Comparison of ENCODE assay signal across 8 mouse cellular contexts in genomic region chr4:141766316-141766667, GRCm38 (mm10). TPM values are rescaled to one million over a fixed set of nuclear protein-coding genes. Genes with fewer than 3 reads are reported as not detected.
A peak's percentile ranks its signal among the peaks of the same experiment; 100 is the strongest.
DNase-seq lines count a peak whose midpoint lies in the region; ATAC-seq and TF ChIP-seq lines count a peak whose summit lies in the region.

No protein-coding gene starts in this region.

- no peak overlapping the region for H3K4me3 ChIP-seq in limb, embryonic 13.5 days
- H3K4me3 ChIP-seq in spleen, adult 2 months (ENCODE audit: extremely low read depth, insufficient read depth, insufficient read length) = no peak overlapping the region

- H3K4me1 ChIP-seq in limb, embryonic 13.5 days = peaks cover 22% of the 10 kb centered on the region
- H3K4me1 ChIP-seq in spleen, adult 2 months (ENCODE audit: control insufficient read depth, insufficient read depth, insufficient read length) = peaks cover 2% of the 10 kb centered on the region; the same call in 1 of the 2 replicates

- no peaks in the 10 kb centered on the region for H3K9me3 ChIP-seq in limb, embryonic 13.5 days

- TF ChIP-seq CTCF in spleen, adult 2 months (IDR thresholded peaks at IDR 0.05; ENCODE audit: extremely low read depth, insufficient read depth, insufficient read length, insufficient replicate concordance) = no peak

- H3K27ac ChIP-seq in limb, embryonic 13.5 days = peak overlapping the region; percentile 90; the same call in 1 of the 2 replicates
- peak overlapping the region; percentile 46 for H3K27ac ChIP-seq in spleen, adult 2 months (ENCODE audit: insufficient read depth, low read length)

- peak; percentile 47; the same call in 1 of the 2 replicates for ATAC-seq in frontal cortex, adult (ENCODE audit: low TSS enrichment)
- no peak for ATAC-seq in limb, embryonic 13.5 days (ENCODE audit: low FRiP score, low read depth)

- peak overlapping the region; percentile 41; the same call in 1 of the 2 replicates for H3K4me2 ChIP-seq in limb, embryonic 13.5 days (replicated peaks)

- no peak for TF ChIP-seq POLR2A in spleen, adult 2 months (IDR thresholded peaks at IDR 0.05; ENCODE audit: low read depth, low read length)

- WGBS in limb, embryonic 13.5 days = 80% methylated on average over 8 of the region's 8 CpGs
- WGBS in spleen, adult 2 months = 25% methylated on average over 8 of the region's 8 CpGs

- peaks cover 95% of the 10 kb centered on the region for H3K36me3 ChIP-seq in limb, embryonic 13.5 days
- peaks cover 37% of the 10 kb centered on the region for H3K36me3 ChIP-seq in spleen, adult 2 months (ENCODE audit: control insufficient read depth, insufficient read depth, low read length)

- no peaks in the 10 kb centered on the region for H3K27me3 ChIP-seq in limb, embryonic 13.5 days
- no peaks in the 10 kb centered on the region for H3K27me3 ChIP-seq in spleen, adult 2 months (ENCODE audit: control insufficient read depth, insufficient read depth, low read length)

- no peak for DNase-seq in frontal cortex, postnatal 10 days (ENCODE audit: low spot score in 2 of 2)
- DNase-seq in right cerebral cortex, postnatal 10 days (ENCODE audit: low spot score in 2 of 2) = peak; percentile 39 to 47
- DNase-seq in right cerebral cortex, postnatal 4 days = no peak
- DNase-seq in spleen, adult 2 months (ENCODE audit: low read depth in 1 of 2, low spot score in 2 of 2) = peak; percentile 11 to 37
- no peak for DNase-seq in c-Kit-positive CD71-positive TER-119-positive erythroid progenitor cells, embryonic 14.5 days (ENCODE audit: low spot score)
- DNase-seq in gastrocnemius, postnatal 25 days = no peak

- H3K9ac ChIP-seq in limb, embryonic 13.5 days = no peak overlapping the region

RNA-seq across cellular contexts. Expression of gene Agmat, which starts 19.8 kb away (rescaled TPM):
- polyA plus RNA-seq in limb, embryonic 13.5 days (2015; fragmentation: Nextera tagmentation; extraction: Ambion mirVana) = 0.13 TPM in 1 of 2 replicates, not detected in the other
- polyA plus RNA-seq in spleen, adult 2 months (2012; rRNA removed) = 0.15 and 0.18 TPM in 2 replicates
- under 1 TPM in 1 of 2 experiments, not detected in 1; 0.20 TPM for total RNA-seq in gastrocnemius, postnatal 25 days (2021)

RNA-seq across cellular contexts. Expression of gene Dnajc16, which starts 24.4 kb away (rescaled TPM):
- 3.4 and 3.6 TPM in 2 replicates for polyA plus RNA-seq in limb, embryonic 13.5 days (2015; fragmentation: Nextera tagmentation; extraction: Ambion mirVana)
- 6.6 and 8.0 TPM in 2 replicates for polyA plus RNA-seq in spleen, adult 2 months (2012; rRNA removed)
- total RNA-seq in gastrocnemius, postnatal 25 days (2021) = 10 to 100 TPM; 10.1 to 12.0 TPM

RNA-seq across cellular contexts. Expression of gene Casp9, which starts 27.1 kb away (rescaled TPM):
- 17.1 and 17.2 TPM in 2 replicates for polyA plus RNA-seq in limb, embryonic 13.5 days (2015; fragmentation: Nextera tagmentation; extraction: Ambion mirVana)
- 18.4 and 25.1 TPM in 2 replicates for polyA plus RNA-seq in spleen, adult 2 months (2012; rRNA removed)
- 1 to 10 TPM; 2.0 TPM for total RNA-seq in gastrocnemius, postnatal 25 days (2021)

RNA-seq across cellular contexts. Expression of gene Ddi2, which starts 43.1 kb away (rescaled TPM):
- 21.8 and 23.4 TPM in 2 replicates for polyA plus RNA-seq in limb, embryonic 13.5 days (2015; fragmentation: Nextera tagmentation; extraction: Ambion mirVana)
- 8.7 and 15.9 TPM in 2 replicates for polyA plus RNA-seq in spleen, adult 2 months (2012; rRNA removed)
- total RNA-seq in gastrocnemius, postnatal 25 days (2021) = 10 to 100 TPM; 34.4 to 42.4 TPM

RNA-seq across cellular contexts. Expression of gene Cela2a, which starts 59.7 kb away (rescaled TPM):
- 0.20 TPM in 1 of 2 replicates, not detected in the other for polyA plus RNA-seq in limb, embryonic 13.5 days (2015; fragmentation: Nextera tagmentation; extraction: Ambion mirVana)
- 18,445 and 18,883 TPM in 2 replicates for polyA plus RNA-seq in spleen, adult 2 months (2012; rRNA removed)
- not detected for total RNA-seq in gastrocnemius, postnatal 25 days (2021)

Comparison
In these comparisons a context has a peak if more than half of its experiments do, and no peak if none do; other contexts are left out.
1. DNase-seq: peak in right cerebral cortex, postnatal 10 days (2 of 2) and spleen, adult 2 months (2 of 2); none in frontal cortex, postnatal 10 days (0 of 2), right cerebral cortex, postnatal 4 days (single experiment), c-Kit-positive CD71-positive TER-119-positive erythroid progenitor cells, embryonic 14.5 days (single experiment) and gastrocnemius, postnatal 25 days (single experiment).